Mouse (Mus musculus): Measurements from ENCODE around the gene Git2. TPM values are rescaled to one million over a fixed set of nuclear protein-coding genes. Genes with fewer than 3 reads are reported as not detected.

The Git2 gene
- total and polyA plus RNA-seq, 3 experiments, result 24.0 to 71.7 (median 64.9) TPM

DNA sequence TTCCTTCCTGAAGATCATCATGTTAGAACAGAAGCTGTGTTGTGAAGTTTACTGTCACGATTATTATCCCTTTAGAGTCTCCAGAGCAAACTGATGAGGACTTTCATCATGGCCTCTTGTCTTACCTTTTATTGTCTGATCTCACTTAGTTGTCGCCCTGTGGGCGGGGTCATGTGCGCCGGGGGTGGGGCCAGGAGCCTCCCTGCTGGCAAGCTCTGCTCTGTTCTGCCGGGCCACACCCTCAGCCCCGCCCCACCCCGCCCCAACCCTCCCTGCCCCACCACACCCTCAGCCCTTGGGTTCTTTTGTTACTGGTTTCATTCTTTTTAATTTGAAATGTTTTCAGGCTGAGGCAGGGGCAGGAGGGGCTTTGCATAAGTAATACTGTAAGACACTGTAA lies 25.7 kb upstream of the Git2 start:
- Histone ChIP-seq H3K27ac (ENCODE audit: control insufficient read depth, low read depth, low read length) (no peak overlapping the region), H3K79me2 (ENCODE audit: control insufficient read depth, insufficient read depth, low read length, poor library complexity) (no peaks in the 10 kb centered on the region), H3K4me3 (ENCODE audit: control insufficient read depth in 1 of 2, insufficient read depth in 1 of 2, low read depth in 2 of 2, low read length in 2 of 2) (no peak overlapping the region), H3K36me3 (ENCODE audit: control insufficient read depth in 1 of 2, insufficient read depth in 2 of 2, low read length in 2 of 2) (peaks cover 6 to 15% of the 10 kb centered on the region in 2 experiments), H3K9ac (ENCODE audit: control insufficient read depth, low read depth, low read length, poor library complexity, severe bottlenecking) (no peak overlapping the region), H3K27me3 (ENCODE audit: control insufficient read depth in 1 of 2, insufficient read depth in 2 of 2, low read length in 2 of 2) (no peaks in the 10 kb centered on the region), H3K9me3 (replicated peaks; ENCODE audit: insufficient read depth, low read length) (no peaks in the 10 kb centered on the region), H3K4me1 (ENCODE audit: control insufficient read depth in 1 of 2, insufficient read depth in 2 of 2, low read length in 2 of 2) (no peaks in the 10 kb centered on the region; a peak in 2 of 4 replicates)
- DNase-seq (ENCODE audit: low read depth, low spot score), result peak; percentile 87
- TF ChIP-seq USF1 (IDR thresholded peaks at IDR 0.05; ENCODE audit: low read depth, low read length) (peak; percentile 60; the same call in 1 of the 2 replicates), MAZ (IDR thresholded peaks at IDR 0.05; ENCODE audit: low read depth, low read length) (no peak)

DNA sequence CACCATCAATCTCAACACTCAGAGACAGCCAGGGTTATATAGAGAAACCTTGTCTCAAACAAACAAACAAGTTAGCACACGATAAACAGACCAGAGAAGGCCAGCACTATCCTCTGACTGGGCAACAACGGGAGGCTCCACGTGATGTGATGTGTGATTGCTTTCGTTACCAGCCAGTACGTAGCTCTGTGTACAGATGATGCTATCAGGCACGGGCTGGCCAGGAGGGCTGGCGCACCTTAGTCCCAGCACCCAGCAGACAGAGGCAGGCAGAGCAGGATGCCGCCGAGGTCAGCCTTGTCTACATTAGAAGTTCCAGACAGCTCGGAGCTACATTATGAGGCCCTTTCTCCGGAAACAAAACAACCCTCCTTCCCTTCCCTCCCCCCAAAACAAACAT lies 24.5 kb upstream of the Git2 start:
- Histone ChIP-seq H3K9ac (ENCODE audit: control insufficient read depth, low read depth, low read length, poor library complexity, severe bottlenecking) (no peak overlapping the region), H3K9me3 (replicated peaks; ENCODE audit: insufficient read depth, low read length) (no peaks in the 10 kb centered on the region), H3K4me3 (ENCODE audit: control insufficient read depth in 1 of 2, insufficient read depth in 1 of 2, low read depth in 2 of 2, low read length in 2 of 2) (no peak overlapping the region), H3K27me3 (ENCODE audit: control insufficient read depth in 1 of 2, insufficient read depth in 2 of 2, low read length in 2 of 2) (no peaks in the 10 kb centered on the region), H3K79me2 (ENCODE audit: control insufficient read depth, insufficient read depth, low read length, poor library complexity) (no peaks in the 10 kb centered on the region), H3K4me1 (ENCODE audit: control insufficient read depth in 1 of 2, insufficient read depth in 2 of 2, low read length in 2 of 2) (no peaks in the 10 kb centered on the region; a peak in 2 of 4 replicates), H3K36me3 (ENCODE audit: control insufficient read depth in 1 of 2, insufficient read depth in 2 of 2, low read length in 2 of 2) (peaks cover 6 to 19% of the 10 kb centered on the region in 2 experiments), H3K27ac (ENCODE audit: control insufficient read depth, low read depth, low read length) (no peak overlapping the region)
- DNase-seq (ENCODE audit: low read depth, low spot score), result no peak
- TF ChIP-seq MYB (IDR thresholded peaks at IDR 0.05; ENCODE audit: low read depth, low read length) (no peak), E2F4 (IDR thresholded peaks at IDR 0.05; ENCODE audit: borderline replicate concordance, low read depth, low read length) (no peak), ELF1 (IDR thresholded peaks at IDR 0.05; ENCODE audit: low read depth, low read length) (no peak), MXI1 (IDR thresholded peaks at IDR 0.05; ENCODE audit: low read depth, low read length) (no peak), EP300 (IDR thresholded peaks at IDR 0.05; ENCODE audit: low read depth in 1 of 2, low read length in 2 of 2) (no peak), POLR2AphosphoS5 (IDR thresholded peaks at IDR 0.05; ENCODE audit: borderline replicate concordance, low read depth, low read length) (no peak), POLR2A (IDR thresholded peaks at IDR 0.05; ENCODE audit: control insufficient read depth in 1 of 2, insufficient read depth in 1 of 2, low read depth in 1 of 2, low read length in 2 of 2, poor library complexity in 1 of 2) (no peak), ZC3H11A (IDR thresholded peaks at IDR 0.05; ENCODE audit: low read depth, low read length) (no peak), MAFK (IDR thresholded peaks at IDR 0.05; ENCODE audit: borderline replicate concordance, low read depth, low read length) (no peak), CTCF (IDR thresholded peaks at IDR 0.05 in 2 of 3, conservative IDR thresholded peaks at IDR 0.05 in 1 of 3; ENCODE audit: control insufficient read depth in 1 of 3, insufficient read depth in 1 of 3, low read depth in 2 of 3, low read length in 3 of 3, poor library complexity in 1 of 3, severe bottlenecking in 1 of 3) (no peak), SIN3A (IDR thresholded peaks at IDR 0.05; ENCODE audit: low read length) (no peak), ETS1 (IDR thresholded peaks at IDR 0.05; ENCODE audit: low read depth, low read length) (no peak), GABPA (IDR thresholded peaks at IDR 0.05; ENCODE audit: low read depth, low read length) (no peak), RAD21 (IDR thresholded peaks at IDR 0.05; ENCODE audit: low read depth, low read length) (no peak), ZMIZ1 (IDR thresholded peaks at IDR 0.05; ENCODE audit: low read depth, low read length) (no peak), TBP (IDR thresholded peaks at IDR 0.05; ENCODE audit: low read depth, low read length) (no peak)
